Mouse (Mus musculus) E14TG2a.4 (cell line): ENCODE results near the gene Clrn3.

ENCODE experiments used
- CTCF ChIP-seq: conservative IDR thresholded peaks from 2 replicates; pipeline ENCODE4 v1.5.1; 2014; ENCODE audit warnings: low read length
- NANOG ChIP-seq: IDR thresholded peaks from 2 replicates; pipeline ENCODE4 v1.6.1; 2014; ENCODE audit warnings: borderline replicate concordance, low read length, mixed read lengths
- POU5F1 ChIP-seq: IDR thresholded peaks from 2 replicates; pipeline ENCODE4 v1.6.1; 2014; ENCODE audit warnings: low read length, borderline replicate concordance

GRCm38 (mm10) chr7:135537948-135538741 lies 9.7 kb upstream of the Clrn3 start:
- TF ChIP-seq CTCF = no peak
- no peak for TF ChIP-seq NANOG
- no peak for TF ChIP-seq POU5F1
